ENCODE assay signal across 16 mouse cellular contexts in genomic region chr2:81644671-81645070, GRCm38 (mm10).
"Had no signal": no experiment of that assay in that cellular context is flagged by ENCODE, and none has a peak within 500 bp of the region (broad histone marks: within the 10 kb centered on the region; RNA-seq: fewer than 3 reads in every experiment).

No protein-coding gene starts in this region.

- DNase-seq: kidney, adult 9 months; kidney, postnatal 36 days; lung, embryonic 14.5 days; lung, postnatal 10 days; lung, postnatal 4 days; retina, postnatal 1 day; right cerebral cortex, postnatal 4 days; spleen, adult 18-20 months; thymus, adult 2 months; thymus, postnatal 4 days had no signal

- H3K4me1 ChIP-seq: limb, embryonic 10.5 days; liver, embryonic 15.5 days; midbrain, embryonic 10.5 days; midbrain, embryonic 15.5 days; neural tube, embryonic 13.5 days had no signal

- H3K4me3 ChIP-seq: layer of hippocampus, adult 2 months; limb, embryonic 10.5 days; liver, embryonic 15.5 days; midbrain, embryonic 10.5 days; midbrain, embryonic 15.5 days; neural tube, embryonic 13.5 days had no signal
